15 mouse cellular contexts compared by ENCODE assay signal in genomic region chr7:141219558-141220099, GRCm38 (mm10). TPM values are rescaled to one million over a fixed set of nuclear protein-coding genes. Genes with fewer than 3 reads are reported as not detected.
A peak's percentile ranks its signal among the peaks of the same experiment; 100 is the strongest.
DNase-seq lines count a peak whose midpoint lies in the region; ATAC-seq and TF ChIP-seq lines count a peak whose summit lies in the region.
"Had no signal": no experiment of that assay in that cellular context is flagged by ENCODE, and none has a peak within 500 bp of the region (broad histone marks: within the 10 kb centered on the region; RNA-seq: fewer than 3 reads in every experiment).

No protein-coding gene starts in this region.

- TF ChIP-seq CTCF in lung, adult 2 months (IDR thresholded peaks at IDR 0.05; ENCODE audit: insufficient read depth, low read length), result no peak

- 94% methylated on average over 1 of the region's 1 CpGs for WGBS in heart, embryonic 13.5 days
- 71% methylated on average over 1 of the region's 1 CpGs for WGBS in intestine, embryonic 16.5 days
- 80% methylated on average over 1 of the region's 1 CpGs for WGBS in macrophage (ENCODE audit: missing documents)
- 93% methylated on average over 1 of the region's 1 CpGs for WGBS in lung, adult 2 months

- H3K36me3 ChIP-seq in heart, embryonic 13.5 days, result peaks cover 20% of the 10 kb centered on the region
- H3K36me3 ChIP-seq in intestine, embryonic 16.5 days (ENCODE audit: control insufficient read depth, insufficient read depth, low read length), result peaks cover 4% of the 10 kb centered on the region; the same call in 1 of the 2 replicates
- H3K36me3 ChIP-seq in macrophage (ENCODE audit: inconsistent target), result no peaks in the 10 kb centered on the region
- H3K36me3 ChIP-seq: hindbrain, embryonic 15.5 days had no signal

- DNase-seq in heart, adult 9 months (ENCODE audit: low spot score in 2 of 2), result no peak
- DNase-seq in ES-CJ7 (ENCODE audit: low read depth, low spot score), result peak; percentile 44
- DNase-seq in lung, postnatal 4 days, result no peak
- no peak for DNase-seq in lung, adult 2 months
- DNase-seq: adrenal gland, postnatal 10 days; cerebellum, postnatal 36 days; right cerebral cortex, postnatal 14 days; thymus, postnatal 36 days had no signal

- no peaks in the 10 kb centered on the region for H3K79me2 ChIP-seq in macrophage (ENCODE audit: inconsistent target)

- H3K27me3 ChIP-seq in heart, embryonic 13.5 days (replicated peaks), result no peaks in the 10 kb centered on the region
- H3K27me3 ChIP-seq in intestine, embryonic 16.5 days (replicated peaks; ENCODE audit: control insufficient read depth, insufficient read depth, low read length), result no peaks in the 10 kb centered on the region
- H3K27me3 ChIP-seq: hindbrain, embryonic 15.5 days had no signal

- peaks cover 59% of the 10 kb centered on the region for H3K4me1 ChIP-seq in heart, embryonic 13.5 days
- peaks cover 57% of the 10 kb centered on the region for H3K4me1 ChIP-seq in intestine, embryonic 16.5 days (ENCODE audit: control insufficient read depth, insufficient read depth, low read length)
- H3K4me1 ChIP-seq in lung, adult 2 months (ENCODE audit: control insufficient read depth, insufficient read depth, low read length), result peaks cover 10% of the 10 kb centered on the region

- peak overlapping the region; percentile 89; the same call in 1 of the 2 replicates for H3K9ac ChIP-seq in heart, embryonic 13.5 days
- H3K9ac ChIP-seq in intestine, embryonic 16.5 days (ENCODE audit: low read depth, low read length), result peak overlapping the region; percentile 31; the same call in 1 of the 2 replicates
- H3K9ac ChIP-seq: hindbrain, embryonic 15.5 days had no signal

- H3K4me3 ChIP-seq in heart, embryonic 13.5 days, result no peak overlapping the region
- H3K4me3 ChIP-seq in intestine, embryonic 16.5 days (ENCODE audit: low read length), result no peak overlapping the region; the same call in 1 of the 2 replicates
- no peak overlapping the region for H3K4me3 ChIP-seq in macrophage (ENCODE audit: inconsistent target)
- no peak overlapping the region for H3K4me3 ChIP-seq in lung, adult 2 months (replicated peaks; ENCODE audit: extremely low read depth, low read depth, low read length)
- H3K4me3 ChIP-seq: hindbrain, embryonic 15.5 days had no signal

- H3K27ac ChIP-seq in heart, embryonic 13.5 days (replicated peaks), result no peak overlapping the region
- peak overlapping the region; percentile 33 for H3K27ac ChIP-seq in intestine, embryonic 16.5 days (ENCODE audit: low read length)
- H3K27ac ChIP-seq in macrophage, result peak overlapping the region; percentile 31
- H3K27ac ChIP-seq: hindbrain, embryonic 15.5 days; kidney, postnatal 0 days had no signal

- H3K9me3 ChIP-seq in heart, embryonic 13.5 days, result no peaks in the 10 kb centered on the region
- no peaks in the 10 kb centered on the region for H3K9me3 ChIP-seq in intestine, embryonic 16.5 days (ENCODE audit: control insufficient read depth, low read length)
- H3K9me3 ChIP-seq: hindbrain, embryonic 15.5 days had no signal

- peak overlapping the region; percentile 83 for H3K4me2 ChIP-seq in heart, embryonic 13.5 days
- no peak overlapping the region for H3K4me2 ChIP-seq in intestine, embryonic 16.5 days (ENCODE audit: low read depth, low read length)
- H3K4me2 ChIP-seq: hindbrain, embryonic 15.5 days had no signal

- no peak for ATAC-seq in heart, embryonic 13.5 days (ENCODE audit: extremely low read depth, insufficient number of reproducible peaks, low FRiP score, low TSS enrichment)
- no peak for ATAC-seq in intestine, embryonic 16.5 days
- ATAC-seq: CD4-positive, CD25-positive, alpha-beta regulatory T cell, adult 4 months had no signal

- TF ChIP-seq POLR2A in lung, adult 2 months (IDR thresholded peaks at IDR 0.05; ENCODE audit: borderline replicate concordance, extremely low read depth, low read depth, low read length), result no peak

RNA-seq across cellular contexts. Expression of gene Rassf7, which starts 4.0 kb away (rescaled TPM):
- 15.1 and 15.3 TPM in 2 replicates for polyA plus RNA-seq in heart, embryonic 13.5 days (2015; fragmentation: Nextera tagmentation; extraction: Ambion mirVana)
- 75.6 and 77.5 TPM in 2 replicates for polyA plus RNA-seq in intestine, embryonic 16.5 days (2015; fragmentation: Nextera tagmentation; extraction: Ambion mirVana)
- 1 to 10 TPM in 13 of 26 experiments, under 1 TPM in 1, not detected in 12; 0.41 to 5.6 (median 2.0) TPM for total RNA-seq in macrophage (2018; cell fraction: chromatin; rRNA removed)
- 1 to 10 TPM in 13 of 26 experiments, under 1 TPM in 13; 0.28 to 1.6 (median 1.0) TPM for total RNA-seq in macrophage (2018; cell fraction: cytosol; rRNA removed)
- total RNA-seq in macrophage (2018; cell fraction: nucleus; rRNA removed), result 1 to 10 TPM in 14 of 26 experiments, under 1 TPM in 4, not detected in 8; 0.30 to 2.6 (median 1.3) TPM
- polyA plus RNA-seq in macrophage (2018), result 0.60 to 3.0 TPM (median 2.4 TPM) in 3 replicates
- polyA plus RNA-seq in lung, adult 2 months (2012; rRNA removed), result 87.1 and 92.9 TPM in 2 replicates

RNA-seq across cellular contexts. Expression of gene Lmntd2, which starts 5.7 kb away (rescaled TPM):
- 0.56 and 0.72 TPM in 2 replicates for polyA plus RNA-seq in heart, embryonic 13.5 days (2015; fragmentation: Nextera tagmentation; extraction: Ambion mirVana)
- polyA plus RNA-seq in intestine, embryonic 16.5 days (2015; fragmentation: Nextera tagmentation; extraction: Ambion mirVana), result 4.0 TPM in 2 replicates
- under 1 TPM in 5 of 26 experiments, not detected in 21; 0.31 to 0.45 (median 0.41) TPM for total RNA-seq in macrophage (2018; cell fraction: chromatin; rRNA removed)
- total RNA-seq in macrophage (2018; cell fraction: cytosol; rRNA removed), result not detected
- total RNA-seq in macrophage (2018; cell fraction: nucleus; rRNA removed), result under 1 TPM in 5 of 26 experiments, not detected in 21; 0.22 to 0.33 (median 0.26) TPM
- polyA plus RNA-seq in macrophage (2018), result not detected in 3 replicates
- 4.4 and 5.6 TPM in 2 replicates for polyA plus RNA-seq in lung, adult 2 months (2012; rRNA removed)
- total RNA-seq: layer of hippocampus, postnatal 25 days had no signal

RNA-seq across cellular contexts. Expression of gene Phrf1, which starts 9.0 kb away (rescaled TPM):
- polyA plus RNA-seq in heart, embryonic 13.5 days (2015; fragmentation: Nextera tagmentation; extraction: Ambion mirVana), result 43.5 and 46.2 TPM in 2 replicates
- polyA plus RNA-seq in intestine, embryonic 16.5 days (2015; fragmentation: Nextera tagmentation; extraction: Ambion mirVana), result 55.2 and 56.7 TPM in 2 replicates
- 100 to 1,000 TPM in 25 of 26 experiments, 10 to 100 TPM in 1; 97.8 to 209 (median 159) TPM for total RNA-seq in macrophage (2018; cell fraction: chromatin; rRNA removed)
- 10 to 100 TPM; 30.1 to 57.3 (median 44.3) TPM for total RNA-seq in macrophage (2018; cell fraction: cytosol; rRNA removed)
- 100 to 1,000 TPM in 16 of 26 experiments, 10 to 100 TPM in 10; 80.5 to 153 (median 109) TPM for total RNA-seq in macrophage (2018; cell fraction: nucleus; rRNA removed)
- polyA plus RNA-seq in macrophage (2018), result 36.7 to 44.4 TPM (median 42.6 TPM) in 3 replicates
- 18.9 and 22.5 TPM in 2 replicates for polyA plus RNA-seq in lung, adult 2 months (2012; rRNA removed)

RNA-seq across cellular contexts. Expression of gene Lrrc56, which starts 25.7 kb away (rescaled TPM):
- polyA plus RNA-seq in heart, embryonic 13.5 days (2015; fragmentation: Nextera tagmentation; extraction: Ambion mirVana), result 3.1 and 3.3 TPM in 2 replicates
- polyA plus RNA-seq in intestine, embryonic 16.5 days (2015; fragmentation: Nextera tagmentation; extraction: Ambion mirVana), result 5.3 and 6.5 TPM in 2 replicates
- total RNA-seq in macrophage (2018; cell fraction: chromatin; rRNA removed), result 10 to 100 TPM in 10 of 26 experiments, 1 to 10 TPM in 16; 1.0 to 16.7 (median 8.6) TPM
- total RNA-seq in macrophage (2018; cell fraction: cytosol; rRNA removed), result 1 to 10 TPM; 1.8 to 4.6 (median 2.9) TPM
- total RNA-seq in macrophage (2018; cell fraction: nucleus; rRNA removed), result 10 to 100 TPM in 5 of 26 experiments, 1 to 10 TPM in 21; 1.3 to 13.9 (median 6.0) TPM
- polyA plus RNA-seq in macrophage (2018), result 1.2 to 3.9 TPM (median 2.3 TPM) in 3 replicates
- polyA plus RNA-seq in lung, adult 2 months (2012; rRNA removed), result 15.8 TPM in 2 replicates

RNA-seq across cellular contexts. Expression of gene Hras, which starts 25.8 kb away (rescaled TPM):
- polyA plus RNA-seq in heart, embryonic 13.5 days (2015; fragmentation: Nextera tagmentation; extraction: Ambion mirVana), result 67.5 and 90.7 TPM in 2 replicates
- 21.9 and 47.0 TPM in 2 replicates for polyA plus RNA-seq in intestine, embryonic 16.5 days (2015; fragmentation: Nextera tagmentation; extraction: Ambion mirVana)
- 10 to 100 TPM in 13 of 26 experiments, 1 to 10 TPM in 12, not detected in 1; 1.5 to 31.4 (median 10.9) TPM for total RNA-seq in macrophage (2018; cell fraction: chromatin; rRNA removed)
- 10 to 100 TPM; 40.7 to 70.9 (median 56.1) TPM for total RNA-seq in macrophage (2018; cell fraction: cytosol; rRNA removed)
- 10 to 100 TPM in 21 of 26 experiments, 1 to 10 TPM in 5; 6.3 to 34.2 (median 15.0) TPM for total RNA-seq in macrophage (2018; cell fraction: nucleus; rRNA removed)
- polyA plus RNA-seq in macrophage (2018), result 31.1 to 73.7 TPM (median 35.0 TPM) in 3 replicates
- 77.3 and 91.5 TPM in 2 replicates for polyA plus RNA-seq in lung, adult 2 months (2012; rRNA removed)
